Mouse (Mus musculus): ENCODE measurements around the gene Ahrr. TPM values are rescaled to one million over a fixed set of nuclear protein-coding genes. Genes with fewer than 3 reads are reported as not detected.
A peak's percentile ranks its signal among the peaks of the same experiment; 100 is the strongest.

Ahrr gene
- polyA plus RNA-seq, 1 experiment from 2014 or later, result 0.20 TPM

DNA sequence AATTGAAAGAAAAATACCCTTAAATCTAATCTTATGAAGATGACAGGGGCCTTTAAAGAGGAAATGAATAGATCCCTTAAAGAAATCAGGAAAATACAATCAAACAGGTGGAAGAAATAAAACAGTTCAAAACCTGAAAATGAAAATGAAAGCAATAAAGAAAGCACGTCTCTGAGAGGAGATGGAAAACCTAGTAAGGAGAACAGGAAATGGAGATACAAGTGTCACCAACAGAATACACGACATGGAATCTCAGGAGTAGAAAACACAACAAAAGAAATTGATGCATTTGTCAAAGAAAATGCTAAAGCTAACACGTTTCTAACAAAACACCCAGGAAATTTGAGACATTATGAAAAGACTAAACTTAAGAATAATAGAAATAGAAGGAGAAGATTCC is 95.7 kb downstream of the Ahrr start:
- Histone ChIP-seq H3K4me3 (ENCODE audit: low read depth, low read length) (no peak overlapping the region), H3K36me3 (ENCODE audit: control insufficient read depth, insufficient read depth, low read length) (peaks cover 32% of the 10 kb centered on the region), H3K4me2 (ENCODE audit: low read depth, low read length) (no peak overlapping the region), H3K9me3 (ENCODE audit: control insufficient read depth, low read length) (no peaks in the 10 kb centered on the region), H3K27ac (ENCODE audit: low read depth, low read length) (no peak overlapping the region), H3K27me3 (ENCODE audit: control insufficient read depth, insufficient read depth, low read length) (no peaks in the 10 kb centered on the region), H3K9ac (replicated peaks; ENCODE audit: low read depth, low read length) (no peak overlapping the region), H3K4me1 (ENCODE audit: control insufficient read depth, insufficient read depth, low read length) (no peaks in the 10 kb centered on the region)
- WGBS, result 85% methylated on average over 3 of the region's 3 CpGs
- no peak for ATAC-seq (ENCODE audit: low read depth)

DNA sequence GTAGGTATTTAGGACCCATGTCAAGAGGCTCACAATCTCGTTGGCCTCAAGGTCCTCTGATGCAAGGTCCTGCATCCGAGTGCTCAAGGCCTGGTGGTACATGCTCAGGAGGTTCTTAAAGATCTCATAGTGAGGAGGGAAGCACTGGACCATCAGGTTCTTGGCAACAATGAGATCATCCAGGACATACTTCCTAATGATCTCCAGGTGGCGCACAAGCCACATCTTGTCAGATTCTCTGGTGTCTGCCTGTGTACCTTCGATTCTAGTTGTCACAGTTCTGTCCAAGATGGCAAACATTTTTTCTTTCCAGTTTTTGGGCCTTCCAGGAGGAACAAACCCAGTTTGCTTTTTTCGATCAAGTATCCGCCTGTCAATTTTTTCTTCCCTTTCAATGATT is 99.5 kb downstream of the Ahrr start:
- Histone ChIP-seq H3K4me2 (ENCODE audit: low read depth, low read length) (no peak overlapping the region), H3K27ac (ENCODE audit: low read depth, low read length) (no peak overlapping the region), H3K27me3 (ENCODE audit: control insufficient read depth, insufficient read depth, low read length) (no peaks in the 10 kb centered on the region), H3K4me3 (ENCODE audit: low read depth, low read length) (no peak overlapping the region), H3K9ac (replicated peaks; ENCODE audit: low read depth, low read length) (no peak overlapping the region), H3K36me3 (ENCODE audit: control insufficient read depth, insufficient read depth, low read length) (peaks cover 34% of the 10 kb centered on the region), H3K4me1 (ENCODE audit: control insufficient read depth, insufficient read depth, low read length) (no peaks in the 10 kb centered on the region), H3K9me3 (ENCODE audit: control insufficient read depth, low read length) (no peaks in the 10 kb centered on the region)
- ATAC-seq (ENCODE audit: low read depth), result peak; percentile 54; the same call in 1 of the 2 replicates
- 86% methylated on average over 6 of the region's 6 CpGs for WGBS

DNA sequence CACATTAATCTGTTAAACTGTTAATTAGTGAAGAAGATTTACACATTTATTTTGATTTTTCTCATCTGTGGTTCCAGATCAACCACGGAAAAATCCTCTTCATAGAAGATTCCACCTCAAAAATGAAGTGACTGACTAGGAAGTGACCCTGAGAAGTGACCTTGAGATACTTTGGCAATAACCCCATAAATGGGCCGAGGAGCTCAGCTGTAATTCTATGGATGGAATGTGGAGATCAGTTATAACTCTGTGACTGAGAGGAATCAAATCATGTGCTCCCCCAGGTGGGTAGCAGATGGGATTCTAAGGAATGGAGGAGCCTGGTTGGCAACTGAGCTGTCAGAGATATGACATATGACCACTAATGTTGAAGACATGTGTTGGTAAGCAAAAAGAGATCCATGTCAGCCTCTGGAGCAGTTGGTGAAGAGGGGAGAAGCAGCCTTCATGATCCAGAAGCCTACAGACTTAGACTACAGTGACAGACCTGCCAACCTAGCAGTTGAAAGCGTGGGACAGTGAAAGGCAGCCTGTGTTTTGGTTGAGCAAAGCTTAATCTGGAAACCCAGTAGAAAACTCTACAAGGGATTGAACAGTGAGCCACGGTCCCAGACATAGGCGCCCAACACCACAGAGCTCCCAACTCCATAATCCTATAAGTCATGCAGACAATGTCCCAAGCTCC is 109.0 kb downstream of the Ahrr start:
- no peak overlapping the region for H3K27ac ChIP-seq (ENCODE audit: low read depth, low read length)
- H3K4me3 ChIP-seq (ENCODE audit: low read depth, low read length), result no peak overlapping the region
- H3K9ac ChIP-seq (replicated peaks; ENCODE audit: low read depth, low read length), result no peak overlapping the region
- peaks cover 23% of the 10 kb centered on the region for H3K36me3 ChIP-seq (ENCODE audit: control insufficient read depth, insufficient read depth, low read length)
- H3K27me3 ChIP-seq (ENCODE audit: control insufficient read depth, insufficient read depth, low read length), result no peaks in the 10 kb centered on the region
- WGBS, result 96% methylated on average over 5 of the region's 5 CpGs
- H3K4me1 ChIP-seq (ENCODE audit: control insufficient read depth, insufficient read depth, low read length), result no peaks in the 10 kb centered on the region
- H3K4me2 ChIP-seq (ENCODE audit: low read depth, low read length), result no peak overlapping the region
- H3K9me3 ChIP-seq (ENCODE audit: control insufficient read depth, low read length), result no peaks in the 10 kb centered on the region
- ATAC-seq (ENCODE audit: low read depth), result no peak

DNA sequence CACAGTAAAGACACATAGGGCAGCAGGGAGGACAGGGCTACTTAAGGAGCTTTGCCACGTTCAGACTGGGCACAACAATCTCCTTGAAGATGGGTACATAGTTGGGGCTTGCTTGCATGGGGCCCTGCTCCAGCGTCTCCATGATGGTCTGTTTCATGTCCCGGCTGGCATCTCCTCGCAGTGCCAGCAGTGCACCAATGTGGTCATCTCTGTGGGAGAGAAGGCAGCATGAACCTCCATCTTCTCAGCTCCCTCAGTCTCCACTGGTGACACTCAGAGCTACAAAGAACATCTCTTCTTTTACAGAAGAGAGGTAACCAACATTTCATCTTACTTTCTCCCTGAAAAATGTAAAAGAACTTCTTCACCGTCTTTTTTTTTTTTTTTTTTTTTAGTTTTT is 120.1 kb downstream of the Ahrr start:
- ATAC-seq (ENCODE audit: low read depth), result no peak
- Histone ChIP-seq H3K4me1 (ENCODE audit: control insufficient read depth, insufficient read depth, low read length) (peaks cover under 1% of the 10 kb centered on the region; the same call in 1 of the 2 replicates), H3K9me3 (ENCODE audit: control insufficient read depth, low read length) (no peaks in the 10 kb centered on the region), H3K27me3 (ENCODE audit: control insufficient read depth, insufficient read depth, low read length) (no peaks in the 10 kb centered on the region), H3K4me3 (ENCODE audit: low read depth, low read length) (no peak overlapping the region), H3K36me3 (ENCODE audit: control insufficient read depth, insufficient read depth, low read length) (peaks cover 28% of the 10 kb centered on the region), H3K27ac (ENCODE audit: low read depth, low read length) (no peak overlapping the region), H3K9ac (replicated peaks; ENCODE audit: low read depth, low read length) (no peak overlapping the region), H3K4me2 (ENCODE audit: low read depth, low read length) (no peak overlapping the region)
- 95% methylated on average over 5 of the region's 5 CpGs for WGBS

DNA sequence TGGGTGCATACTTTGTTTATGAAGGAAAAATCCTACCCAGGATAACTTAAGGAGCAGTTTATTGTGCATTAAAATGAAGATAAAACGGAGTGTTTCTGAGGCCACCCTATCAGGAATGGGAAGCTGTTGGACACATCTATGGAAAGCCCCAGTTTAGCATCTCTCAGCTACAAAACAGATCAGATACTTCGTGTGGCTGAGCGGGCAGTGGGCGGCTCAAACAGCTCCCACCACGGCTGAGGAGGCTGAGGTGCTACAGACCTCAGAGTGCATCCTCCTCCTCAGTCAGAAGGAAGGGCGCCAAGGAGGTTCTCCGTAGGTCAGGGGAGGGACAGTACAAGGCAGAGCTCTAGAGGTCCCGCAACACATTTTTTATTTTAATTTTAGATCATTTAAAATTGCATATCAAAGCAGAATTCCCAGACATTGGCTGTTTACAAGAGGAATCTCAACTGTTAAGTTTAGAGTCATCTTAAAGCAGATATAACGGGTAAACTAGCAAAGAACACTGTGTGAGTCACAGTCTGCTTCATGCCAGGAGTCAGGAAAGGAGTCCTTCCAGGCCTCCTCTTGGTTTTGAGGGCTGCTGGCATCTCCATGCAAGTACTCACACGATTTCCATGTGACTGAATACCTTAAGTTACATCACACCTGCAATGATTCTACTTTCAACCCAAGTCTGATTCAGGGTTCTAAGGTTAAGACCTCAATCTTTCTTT is 122.5 kb downstream of the Ahrr start:
- ATAC-seq (ENCODE audit: low read depth), result no peak
- no peaks in the 10 kb centered on the region for H3K9me3 ChIP-seq (ENCODE audit: control insufficient read depth, low read length)
- no peak overlapping the region for H3K27ac ChIP-seq (ENCODE audit: low read depth, low read length)
- no peaks in the 10 kb centered on the region for H3K27me3 ChIP-seq (ENCODE audit: control insufficient read depth, insufficient read depth, low read length)
- no peak overlapping the region for H3K4me2 ChIP-seq (ENCODE audit: low read depth, low read length)
- peaks cover 17% of the 10 kb centered on the region for H3K36me3 ChIP-seq (ENCODE audit: control insufficient read depth, insufficient read depth, low read length)
- 85% methylated on average over 10 of the region's 10 CpGs for WGBS
- H3K4me1 ChIP-seq (ENCODE audit: control insufficient read depth, insufficient read depth, low read length), result peaks cover 4% of the 10 kb centered on the region; the same call in 1 of the 2 replicates
- H3K9ac ChIP-seq (replicated peaks; ENCODE audit: low read depth, low read length), result no peak overlapping the region
- H3K4me3 ChIP-seq (ENCODE audit: low read depth, low read length), result no peak overlapping the region

DNA sequence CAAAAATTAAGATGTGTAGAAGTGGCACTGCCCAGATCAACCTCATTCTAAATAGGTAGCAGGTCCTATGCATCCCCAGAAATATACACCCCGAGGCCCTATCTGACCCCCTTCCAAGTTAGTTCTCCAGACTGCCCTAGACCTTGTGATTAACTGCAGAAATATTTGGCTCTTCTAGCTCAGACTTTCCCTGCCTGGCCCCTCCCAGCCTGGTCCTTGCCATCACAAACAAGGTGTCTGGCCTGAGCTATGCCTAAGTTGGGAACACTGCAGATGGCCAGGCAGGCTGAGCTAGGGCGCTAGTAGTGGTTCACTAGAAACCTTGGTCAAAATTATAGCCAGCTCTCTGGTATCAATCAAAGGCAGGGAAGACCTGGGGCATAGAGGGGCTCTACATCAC is 124.6 kb downstream of the Ahrr start:
- Histone ChIP-seq H3K4me1 (ENCODE audit: control insufficient read depth, insufficient read depth, low read length) (peaks cover 4% of the 10 kb centered on the region; the same call in 1 of the 2 replicates), H3K4me2 (ENCODE audit: low read depth, low read length) (no peak overlapping the region), H3K27ac (ENCODE audit: low read depth, low read length) (no peak overlapping the region), H3K36me3 (ENCODE audit: control insufficient read depth, insufficient read depth, low read length) (peaks cover 10% of the 10 kb centered on the region; the same call in 1 of the 2 replicates), H3K9me3 (ENCODE audit: control insufficient read depth, low read length) (no peaks in the 10 kb centered on the region), H3K4me3 (ENCODE audit: low read depth, low read length) (no peak overlapping the region), H3K27me3 (ENCODE audit: control insufficient read depth, insufficient read depth, low read length) (no peaks in the 10 kb centered on the region), H3K9ac (replicated peaks; ENCODE audit: low read depth, low read length) (no peak overlapping the region)
- 88% methylated on average over 2 of the region's 2 CpGs for WGBS
- ATAC-seq (ENCODE audit: low read depth), result peak; percentile 5

DNA sequence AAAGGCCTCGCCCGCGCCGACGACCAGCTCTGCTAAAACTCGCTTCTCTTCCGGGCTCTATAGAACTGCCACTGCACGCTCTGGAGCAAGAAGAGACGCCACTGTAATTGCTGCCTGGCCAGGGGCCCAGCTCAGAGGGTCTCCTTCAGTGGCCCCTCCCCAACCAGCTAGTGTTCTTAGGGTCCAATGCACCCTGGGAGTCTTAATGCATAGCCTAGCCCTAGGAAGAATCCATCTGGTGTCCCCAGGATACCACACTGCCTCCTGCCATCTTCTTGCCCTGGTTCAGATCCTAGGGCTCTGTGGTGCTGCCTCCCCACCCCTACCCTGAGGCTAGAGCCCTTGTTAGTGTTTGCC is 125.1 kb downstream of the Ahrr start:
- H3K4me3 ChIP-seq (ENCODE audit: low read depth, low read length), result peak overlapping the region; percentile 37
- H3K9me3 ChIP-seq (ENCODE audit: control insufficient read depth, low read length), result no peaks in the 10 kb centered on the region
- H3K27ac ChIP-seq (ENCODE audit: low read depth, low read length), result 0 out of 2 replicates have a peak overlapping the region, but pooled peaks have one; percentile 10
- H3K4me1 ChIP-seq (ENCODE audit: control insufficient read depth, insufficient read depth, low read length), result peaks cover 4% of the 10 kb centered on the region; the same call in 1 of the 2 replicates
- peak overlapping the region; percentile 65 for H3K4me2 ChIP-seq (ENCODE audit: low read depth, low read length)
- peak overlapping the region; percentile 57 for H3K9ac ChIP-seq (replicated peaks; ENCODE audit: low read depth, low read length)
- H3K27me3 ChIP-seq (ENCODE audit: control insufficient read depth, insufficient read depth, low read length), result no peaks in the 10 kb centered on the region
- peaks cover 9% of the 10 kb centered on the region; the same call in 1 of the 2 replicates for H3K36me3 ChIP-seq (ENCODE audit: control insufficient read depth, insufficient read depth, low read length)
- WGBS, result 17% methylated on average over 9 of the region's 9 CpGs
- ATAC-seq (ENCODE audit: low read depth), result peak; percentile 71

DNA sequence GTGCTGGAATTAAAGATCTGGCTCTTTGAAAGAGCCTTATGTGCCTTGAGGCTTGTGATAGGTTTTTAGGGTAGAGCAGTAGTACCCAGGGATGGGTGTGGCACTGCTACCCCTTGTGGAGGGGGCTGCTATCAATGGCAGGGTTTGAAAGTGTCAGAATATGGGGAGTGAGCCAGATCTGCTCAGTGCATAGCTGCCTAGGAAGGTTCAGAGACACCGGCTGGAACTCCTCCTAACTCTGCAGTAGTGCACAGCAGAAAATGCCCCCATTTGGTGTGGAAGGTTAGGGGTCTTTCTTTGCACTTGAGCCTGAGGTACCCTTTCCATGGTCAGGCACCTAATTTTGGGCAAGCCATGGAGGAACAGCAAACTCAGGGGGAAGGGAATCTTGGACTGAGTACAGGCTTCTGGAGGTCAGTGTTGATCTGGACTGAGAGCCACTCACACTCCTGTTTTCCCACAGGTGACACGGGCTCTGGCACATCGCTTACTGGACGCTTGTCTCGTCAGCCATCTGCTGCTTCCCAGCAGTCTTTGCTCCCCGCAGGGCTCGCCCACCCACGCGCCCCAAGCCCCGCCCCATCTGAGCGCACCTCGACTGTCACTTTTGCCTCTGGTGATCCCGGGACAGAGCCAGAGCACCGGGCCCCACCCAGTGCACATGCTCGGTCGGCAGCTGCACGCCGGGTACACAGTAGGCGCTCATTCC is 125.6 kb downstream of the Ahrr start:
- peak overlapping the region; percentile 37 for H3K4me3 ChIP-seq (ENCODE audit: low read depth, low read length)
- WGBS, result 22% methylated on average over 17 of the region's 19 CpGs
- H3K27me3 ChIP-seq (ENCODE audit: control insufficient read depth, insufficient read depth, low read length), result no peaks in the 10 kb centered on the region
- no peak overlapping the region for H3K27ac ChIP-seq (ENCODE audit: low read depth, low read length)
- no peaks in the 10 kb centered on the region for H3K9me3 ChIP-seq (ENCODE audit: control insufficient read depth, low read length)
- peak; percentile 90 for ATAC-seq (ENCODE audit: low read depth)
- H3K4me1 ChIP-seq (ENCODE audit: control insufficient read depth, insufficient read depth, low read length), result peaks cover 4% of the 10 kb centered on the region; the same call in 1 of the 2 replicates
- peak overlapping the region; percentile 57 for H3K9ac ChIP-seq (replicated peaks; ENCODE audit: low read depth, low read length)
- H3K4me2 ChIP-seq (ENCODE audit: low read depth, low read length), result peak overlapping the region; percentile 65
- peaks cover 4% of the 10 kb centered on the region; the same call in 1 of the 2 replicates for H3K36me3 ChIP-seq (ENCODE audit: control insufficient read depth, insufficient read depth, low read length)

Measured in neural tube, embryonic 14.5 days (tissue).